Mouse (Mus musculus) ES-E14 (cell line): ENCODE measurements around the gene Eif4e2.

Source experiments
- HCFC1 ChIP-seq: IDR thresholded peaks from 2 replicates; pipeline ENCODE4 v1.6.1; 2012; ENCODE audit warnings: low read length, inconsistent platforms, borderline replicate concordance; ENCODE audit not compliant: insufficient read depth
- ZNF384 ChIP-seq: IDR thresholded peaks from 2 replicates; pipeline ENCODE4 v1.6.1; 2012; ENCODE audit warnings: low read depth, low read length, inconsistent platforms

GRCm38 (mm10) chr1:87171312-87171711 is 42.4 kb upstream of the Eif4e2 start:
- TF ChIP-seq HCFC1 = no peak
- no peak for TF ChIP-seq ZNF384
